Mouse (Mus musculus) hindlimb bud, embryonic 11.5 days (tissue): ENCODE data around the gene Fam53b.

Experiments used
- DNase-seq: peaks from one replicate; pipeline ENCODE4 v3.0.0-alpha.2; 2012; ENCODE audit warnings: low read depth, low spot score; ENCODE audit errors: extremely low spot score

Gene Fam53b

GRCm38 (mm10) chr7:132811716-132812618 lies 1.7 kb downstream of the Fam53b start:
- no peak for DNase-seq

GRCm38 (mm10) chr7:132810879-132811278 lies 2.8 kb downstream of the Fam53b start:
- no peak for DNase-seq

DNA sequence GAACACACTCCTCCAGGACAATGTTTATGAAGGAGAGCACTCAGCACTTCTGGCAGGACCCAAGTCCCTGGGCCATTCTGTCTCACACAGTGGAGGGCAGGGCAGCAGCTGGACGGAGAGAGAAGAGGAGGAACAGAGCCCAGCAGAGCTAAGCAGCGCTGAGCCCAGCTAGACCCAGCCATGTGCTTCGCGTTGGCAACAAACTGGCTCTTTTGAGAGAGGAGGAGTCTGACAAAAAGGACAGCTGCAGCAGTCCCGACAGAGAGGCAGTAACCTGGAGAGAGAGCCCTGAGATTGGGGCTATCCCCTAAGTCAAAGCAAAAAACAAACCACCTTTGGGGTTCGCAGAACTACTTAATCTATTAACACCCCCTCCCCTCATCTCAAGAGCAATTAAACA lies 3.3 kb downstream of the Fam53b start:
- DNase-seq = no peak

DNA sequence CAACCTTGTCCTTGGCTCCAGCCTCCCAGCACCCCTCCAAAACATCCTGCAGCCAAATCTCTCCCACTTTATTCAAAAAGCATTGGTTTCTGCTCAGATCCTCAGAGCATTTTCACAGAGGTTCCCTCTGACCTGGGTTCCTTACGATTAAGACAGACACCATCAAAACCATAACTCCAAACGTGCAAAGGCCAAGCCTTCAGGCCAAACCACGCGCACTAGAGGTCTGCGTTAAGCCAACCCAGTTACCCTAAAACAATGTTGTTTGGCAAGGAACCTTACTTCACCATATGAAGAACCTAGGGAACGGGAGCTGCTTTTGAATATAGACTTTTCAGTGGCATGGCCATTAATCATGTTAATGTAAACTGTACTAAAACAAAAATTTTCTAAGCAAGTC lies 4.0 kb downstream of the Fam53b start:
- DNase-seq = no peak

- DNase-seq = no peak
These were observed 4.6 kb downstream of the Fam53b start for GRCm38 (mm10) chr7:132808841-132809682.

- DNase-seq = no peak
These were observed 5.5 kb downstream of the Fam53b start for GRCm38 (mm10) chr7:132808051-132808796.

- no peak for DNase-seq
These were observed 6.5 kb downstream of the Fam53b start for GRCm38 (mm10) chr7:132806926-132807857.

- DNase-seq = no peak
These were observed 7.4 kb downstream of the Fam53b start for GRCm38 (mm10) chr7:132806286-132806685.

DNA sequence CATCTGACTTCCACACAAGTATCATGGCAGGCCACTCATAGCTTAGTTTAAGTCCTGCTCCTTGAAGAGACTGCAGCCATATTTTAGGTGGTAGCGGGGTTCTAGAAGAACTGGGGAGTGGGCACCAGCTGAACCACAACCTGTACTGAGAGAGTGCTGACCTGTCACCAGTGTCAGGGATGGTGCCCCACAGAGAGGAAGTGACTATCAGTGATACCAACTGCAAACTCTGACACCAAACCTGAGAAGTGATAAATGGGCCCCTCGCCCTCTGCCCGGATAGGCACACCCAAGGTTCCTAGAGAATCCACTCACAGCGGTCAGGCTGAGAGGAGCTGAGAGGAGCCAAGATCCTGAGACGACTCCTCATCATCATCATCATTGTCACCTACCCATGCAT lies 8.7 kb downstream of the Fam53b start:
- no peak for DNase-seq

DNA sequence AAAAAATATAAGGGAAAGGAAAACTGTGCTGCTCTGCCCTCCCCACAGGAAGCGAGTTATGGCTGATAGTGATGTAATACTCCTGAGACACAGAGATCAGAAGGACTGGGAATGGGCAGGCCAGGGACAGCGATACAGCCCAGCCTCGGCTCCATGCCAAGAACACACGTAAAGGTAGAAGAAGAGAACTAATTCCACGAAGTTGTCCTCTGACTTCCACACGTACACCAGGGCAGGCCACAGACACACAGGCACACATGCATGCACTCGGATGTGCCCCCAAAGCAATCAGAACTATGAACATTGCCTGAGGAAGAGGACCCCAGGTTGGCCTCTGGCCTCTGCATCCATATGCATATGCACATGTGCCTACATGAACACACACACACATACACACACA lies 9.2 kb downstream of the Fam53b start:
- DNase-seq = no peak

DNA sequence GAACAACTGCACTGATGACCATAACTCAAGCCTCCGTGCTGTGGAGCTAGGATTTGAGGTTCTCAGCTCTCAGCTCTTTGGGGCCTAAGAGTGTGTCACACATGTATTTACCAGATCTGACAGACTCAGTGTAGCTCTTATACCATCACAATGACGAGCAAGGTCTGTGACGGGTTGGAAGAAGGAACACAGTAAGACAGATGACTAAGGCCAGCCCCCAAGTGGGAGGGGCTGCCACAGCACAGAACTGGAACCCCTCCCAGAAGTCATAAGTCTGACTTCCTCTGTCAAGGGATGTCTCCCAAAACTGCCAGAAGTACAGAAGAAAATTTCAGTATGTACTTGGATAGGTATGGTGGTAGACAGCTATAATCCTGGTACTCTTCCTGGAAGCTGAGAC lies 9.7 kb downstream of the Fam53b start:
- no peak for DNase-seq

GRCm38 (mm10) chr7:132803336-132803735 lies 10.3 kb downstream of the Fam53b start:
- no peak for DNase-seq

DNA sequence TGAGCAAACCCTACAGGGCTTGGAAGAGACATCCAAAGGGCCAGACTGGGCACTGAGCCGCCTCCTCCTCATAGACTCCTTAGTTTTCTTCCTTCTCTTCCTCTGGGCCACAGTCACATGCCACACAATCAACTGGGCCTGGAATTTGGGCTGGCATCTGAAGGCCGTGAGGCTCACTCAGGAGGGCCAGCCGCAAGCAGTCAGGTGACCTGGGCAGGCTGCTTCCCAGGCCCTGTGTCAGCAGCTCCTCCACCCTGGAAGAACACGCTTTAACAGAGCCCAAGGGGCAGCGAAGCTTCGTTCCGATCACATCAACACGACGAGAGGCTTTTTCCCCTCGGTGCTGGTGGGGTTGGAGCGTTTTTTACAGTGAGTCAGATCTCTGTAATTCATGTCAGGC lies 11.0 kb downstream of the Fam53b start:
- no peak for DNase-seq

DNA sequence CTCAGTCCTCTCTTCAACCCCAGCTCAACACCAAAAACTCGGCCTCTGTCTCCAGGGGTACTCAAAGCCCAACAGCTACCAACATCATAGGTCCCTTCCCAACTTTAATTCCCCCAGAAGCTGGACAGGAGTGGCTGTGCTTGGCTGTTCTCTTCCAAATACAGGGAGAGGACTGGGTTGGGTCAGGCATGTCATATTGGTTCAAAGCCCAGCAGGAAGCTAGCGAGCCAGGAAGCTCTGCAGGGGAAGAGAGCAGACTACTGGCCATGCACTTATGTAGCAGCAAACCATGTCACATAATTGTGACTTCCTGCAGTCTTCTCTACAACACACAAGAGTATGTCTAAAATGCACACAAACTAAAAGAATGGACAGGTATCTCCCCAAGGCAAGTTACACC lies 11.6 kb downstream of the Fam53b start:
- no peak for DNase-seq

- DNase-seq = no peak
These were observed 12.2 kb downstream of the Fam53b start for GRCm38 (mm10) chr7:132801509-132801908.

DNA sequence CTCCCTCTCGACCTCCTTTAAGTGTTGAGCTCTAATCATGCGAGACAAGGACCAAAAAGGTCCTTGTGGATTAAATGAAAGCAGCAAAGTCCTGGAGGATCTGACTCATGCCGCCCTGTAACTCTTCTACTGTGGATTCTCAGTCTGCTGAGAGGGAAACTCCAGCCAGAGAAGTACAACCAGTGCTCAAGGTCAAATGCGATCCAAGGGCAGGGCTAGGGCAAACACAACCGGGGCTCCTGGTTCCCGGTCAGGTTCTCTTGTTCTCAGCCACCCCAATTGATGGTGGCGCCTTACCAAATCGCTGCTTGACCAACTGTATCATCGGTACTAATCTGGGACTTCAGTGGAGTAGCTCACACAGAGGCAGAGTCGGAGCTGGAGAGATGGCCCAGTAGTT lies 12.8 kb downstream of the Fam53b start:
- DNase-seq = no peak

- no peak for DNase-seq
These were observed 14.3 kb downstream of the Fam53b start for GRCm38 (mm10) chr7:132799119-132800016.

DNA sequence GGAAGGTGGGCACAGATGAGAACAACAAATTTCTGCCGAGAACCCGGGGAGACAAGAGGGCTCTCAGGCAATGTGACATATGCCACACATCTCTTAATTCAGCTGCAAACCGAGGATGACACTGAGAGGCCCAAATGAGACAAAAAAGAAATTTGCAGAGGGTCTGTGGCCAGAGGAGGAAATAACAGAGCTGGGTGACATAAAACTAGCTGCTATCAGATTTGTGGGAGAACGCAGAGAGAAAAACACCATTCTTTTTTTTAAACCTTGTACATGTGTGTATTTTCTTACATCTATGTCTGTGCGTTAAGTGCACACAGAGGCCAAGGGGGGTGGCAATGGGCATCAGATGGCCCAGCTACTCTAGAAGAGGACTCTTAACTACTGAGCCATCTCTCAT lies 18.5 kb downstream of the Fam53b start:
- no peak for DNase-seq

GRCm38 (mm10) chr7:132793467-132793866 lies 20.2 kb downstream of the Fam53b start:
- DNase-seq = no peak
